Mouse (Mus musculus): Measurements from ENCODE around the gene Mrtfa. TPM values are rescaled to one million over a fixed set of nuclear protein-coding genes. Genes with fewer than 3 reads are reported as not detected.

The Mrtfa gene
- polyA plus RNA-seq, 1 experiment from 2014 or later: 34.0 TPM

- DNase-seq (no peak), ATAC-seq (ENCODE audit: low FRiP score, low TSS enrichment) (no peak)
- Histone ChIP-seq H3K9me3 (ENCODE audit: control insufficient read depth, low read length) (no peaks in the 10 kb centered on the region), H3K27ac (replicated peaks; ENCODE audit: low read depth, low read length) (no peak overlapping the region), H3K4me1 (ENCODE audit: control insufficient read depth, insufficient read depth, low read length) (no peaks in the 10 kb centered on the region), H3K4me2 (ENCODE audit: low read length) (no peak overlapping the region), H3K36me3 (ENCODE audit: control insufficient read depth, insufficient read depth, low read length) (no peaks in the 10 kb centered on the region), H3K9ac (replicated peaks; ENCODE audit: low read length) (no peak overlapping the region), H3K27me3 (ENCODE audit: control insufficient read depth, insufficient read depth, low read length) (no peaks in the 10 kb centered on the region), H3K4me3 (replicated peaks; ENCODE audit: low read depth, low read length) (no peak overlapping the region)
- 92% methylated on average over 5 of the region's 5 CpGs for WGBS
These were observed 59.4 kb downstream of the Mrtfa start for GRCm38 (mm10) chr15:81131152-81131551.

GRCm38 (mm10) chr15:81129970-81130369 is 60.6 kb downstream of the Mrtfa start:
- Histone ChIP-seq H3K4me3 (replicated peaks; ENCODE audit: low read depth, low read length) (no peak overlapping the region), H3K9ac (replicated peaks; ENCODE audit: low read length) (no peak overlapping the region), H3K9me3 (ENCODE audit: control insufficient read depth, low read length) (no peaks in the 10 kb centered on the region), H3K4me1 (ENCODE audit: control insufficient read depth, insufficient read depth, low read length) (no peaks in the 10 kb centered on the region), H3K27me3 (ENCODE audit: control insufficient read depth, insufficient read depth, low read length) (no peaks in the 10 kb centered on the region), H3K4me2 (ENCODE audit: low read length) (no peak overlapping the region), H3K36me3 (ENCODE audit: control insufficient read depth, insufficient read depth, low read length) (no peaks in the 10 kb centered on the region), H3K27ac (replicated peaks; ENCODE audit: low read depth, low read length) (no peak overlapping the region)
- no peak for ATAC-seq (ENCODE audit: low FRiP score, low TSS enrichment)
- 91% methylated on average over 8 of the region's 8 CpGs for WGBS
- no peak for DNase-seq

GRCm38 (mm10) chr15:81128155-81128838 is 62.3 kb downstream of the Mrtfa start:
- Histone ChIP-seq H3K4me1 (ENCODE audit: control insufficient read depth, insufficient read depth, low read length) (no peaks in the 10 kb centered on the region), H3K9ac (replicated peaks; ENCODE audit: low read length) (no peak overlapping the region), H3K4me3 (replicated peaks; ENCODE audit: low read depth, low read length) (no peak overlapping the region), H3K36me3 (ENCODE audit: control insufficient read depth, insufficient read depth, low read length) (no peaks in the 10 kb centered on the region), H3K9me3 (ENCODE audit: control insufficient read depth, low read length) (no peaks in the 10 kb centered on the region), H3K27me3 (ENCODE audit: control insufficient read depth, insufficient read depth, low read length) (no peaks in the 10 kb centered on the region), H3K4me2 (ENCODE audit: low read length) (no peak overlapping the region), H3K27ac (replicated peaks; ENCODE audit: low read depth, low read length) (no peak overlapping the region)
- no peak for DNase-seq
- 80% methylated on average over 5 of the region's 5 CpGs for WGBS
- ATAC-seq (ENCODE audit: low FRiP score, low TSS enrichment): no peak

- ATAC-seq (ENCODE audit: low FRiP score, low TSS enrichment): no peak
- no peak overlapping the region for H3K27ac ChIP-seq (replicated peaks; ENCODE audit: low read depth, low read length)
These were observed 66.3 kb downstream of the Mrtfa start for GRCm38 (mm10) chr15:81124282-81124681.

GRCm38 (mm10) chr15:81123122-81123521 is 67.4 kb downstream of the Mrtfa start:
- ATAC-seq (ENCODE audit: low FRiP score, low TSS enrichment): no peak
- WGBS: 76% methylated on average over 5 of the region's 5 CpGs
- Histone ChIP-seq H3K4me2 (ENCODE audit: low read length) (no peak overlapping the region), H3K27me3 (ENCODE audit: control insufficient read depth, insufficient read depth, low read length) (no peaks in the 10 kb centered on the region), H3K9ac (replicated peaks; ENCODE audit: low read length) (no peak overlapping the region), H3K4me3 (replicated peaks; ENCODE audit: low read depth, low read length) (no peak overlapping the region), H3K4me1 (ENCODE audit: control insufficient read depth, insufficient read depth, low read length) (0 out of 2 replicates have a peak, but pooled peaks cover 2% of the 10 kb centered on the region), H3K36me3 (ENCODE audit: control insufficient read depth, insufficient read depth, low read length) (no peaks in the 10 kb centered on the region), H3K27ac (replicated peaks; ENCODE audit: low read depth, low read length) (no peak overlapping the region), H3K9me3 (ENCODE audit: control insufficient read depth, low read length) (no peaks in the 10 kb centered on the region)
- DNase-seq: no peak

More at GRCm38 (mm10) chr15:81124282-81124681, 66.3 kb downstream of the Mrtfa start:
- no peaks in the 10 kb centered on the region for H3K9me3 ChIP-seq (ENCODE audit: control insufficient read depth, low read length)
- WGBS: 98% methylated on average over 2 of the region's 2 CpGs
- H3K4me3 ChIP-seq (replicated peaks; ENCODE audit: low read depth, low read length): no peak overlapping the region
- no peaks in the 10 kb centered on the region for H3K36me3 ChIP-seq (ENCODE audit: control insufficient read depth, insufficient read depth, low read length)
- DNase-seq: no peak
- 0 out of 2 replicates have a peak, but pooled peaks cover 2% of the 10 kb centered on the region for H3K4me1 ChIP-seq (ENCODE audit: control insufficient read depth, insufficient read depth, low read length)
- no peak overlapping the region for H3K4me2 ChIP-seq (ENCODE audit: low read length)
- no peak overlapping the region for H3K9ac ChIP-seq (replicated peaks; ENCODE audit: low read length)
- H3K27me3 ChIP-seq (ENCODE audit: control insufficient read depth, insufficient read depth, low read length): no peaks in the 10 kb centered on the region

GRCm38 (mm10) chr15:81122535-81122934 is 68.0 kb downstream of the Mrtfa start:
- Histone ChIP-seq H3K27me3 (ENCODE audit: control insufficient read depth, insufficient read depth, low read length) (no peaks in the 10 kb centered on the region), H3K9me3 (ENCODE audit: control insufficient read depth, low read length) (no peaks in the 10 kb centered on the region), H3K4me2 (ENCODE audit: low read length) (no peak overlapping the region), H3K9ac (replicated peaks; ENCODE audit: low read length) (no peak overlapping the region), H3K4me1 (ENCODE audit: control insufficient read depth, insufficient read depth, low read length) (0 out of 2 replicates have a peak, but pooled peaks cover 2% of the 10 kb centered on the region), H3K27ac (replicated peaks; ENCODE audit: low read depth, low read length) (no peak overlapping the region), H3K4me3 (replicated peaks; ENCODE audit: low read depth, low read length) (no peak overlapping the region), H3K36me3 (ENCODE audit: control insufficient read depth, insufficient read depth, low read length) (no peaks in the 10 kb centered on the region)
- WGBS: 33% methylated on average over 4 of the region's 4 CpGs
- ATAC-seq (ENCODE audit: low FRiP score, low TSS enrichment) (no peak), DNase-seq (no peak)

GRCm38 (mm10) chr15:81122078-81122477 is 68.5 kb downstream of the Mrtfa start:
- Histone ChIP-seq H3K27ac (replicated peaks; ENCODE audit: low read depth, low read length) (no peak overlapping the region), H3K9me3 (ENCODE audit: control insufficient read depth, low read length) (no peaks in the 10 kb centered on the region)
- ATAC-seq (ENCODE audit: low FRiP score, low TSS enrichment): no peak

GRCm38 (mm10) chr15:81120946-81121345 is 69.6 kb downstream of the Mrtfa start:
- peaks cover 3% of the 10 kb centered on the region; the same call in 1 of the 2 replicates for H3K36me3 ChIP-seq (ENCODE audit: control insufficient read depth, insufficient read depth, low read length)
- ATAC-seq (ENCODE audit: low FRiP score, low TSS enrichment) (no peak), DNase-seq (no peak)
- H3K4me3 ChIP-seq (replicated peaks; ENCODE audit: low read depth, low read length): no peak overlapping the region
- H3K9me3 ChIP-seq (ENCODE audit: control insufficient read depth, low read length): no peaks in the 10 kb centered on the region
- H3K27me3 ChIP-seq (ENCODE audit: control insufficient read depth, insufficient read depth, low read length): no peaks in the 10 kb centered on the region
- no peak overlapping the region for H3K9ac ChIP-seq (replicated peaks; ENCODE audit: low read length)
- WGBS: 64% methylated on average over 7 of the region's 7 CpGs
- H3K4me1 ChIP-seq (ENCODE audit: control insufficient read depth, insufficient read depth, low read length): 0 out of 2 replicates have a peak, but pooled peaks cover 2% of the 10 kb centered on the region
- no peak overlapping the region for H3K27ac ChIP-seq (replicated peaks; ENCODE audit: low read depth, low read length)
- H3K4me2 ChIP-seq (ENCODE audit: low read length): no peak overlapping the region

More at GRCm38 (mm10) chr15:81122078-81122477, 68.5 kb downstream of the Mrtfa start:
- Histone ChIP-seq H3K36me3 (ENCODE audit: control insufficient read depth, insufficient read depth, low read length) (no peaks in the 10 kb centered on the region), H3K4me3 (replicated peaks; ENCODE audit: low read depth, low read length) (no peak overlapping the region), H3K9ac (replicated peaks; ENCODE audit: low read length) (no peak overlapping the region), H3K4me2 (ENCODE audit: low read length) (no peak overlapping the region), H3K27me3 (ENCODE audit: control insufficient read depth, insufficient read depth, low read length) (no peaks in the 10 kb centered on the region), H3K4me1 (ENCODE audit: control insufficient read depth, insufficient read depth, low read length) (0 out of 2 replicates have a peak, but pooled peaks cover 2% of the 10 kb centered on the region)
- DNase-seq: no peak
- WGBS: 57% methylated on average over 2 of the region's 2 CpGs

- no peak overlapping the region for H3K9ac ChIP-seq (replicated peaks; ENCODE audit: low read length)
- H3K27me3 ChIP-seq (ENCODE audit: control insufficient read depth, insufficient read depth, low read length): no peaks in the 10 kb centered on the region
- H3K9me3 ChIP-seq (ENCODE audit: control insufficient read depth, low read length): no peaks in the 10 kb centered on the region
- no peak overlapping the region for H3K27ac ChIP-seq (replicated peaks; ENCODE audit: low read depth, low read length)
- 0 out of 2 replicates have a peak, but pooled peaks cover 2% of the 10 kb centered on the region for H3K4me1 ChIP-seq (ENCODE audit: control insufficient read depth, insufficient read depth, low read length)
- 77% methylated on average over 6 of the region's 6 CpGs for WGBS
- H3K36me3 ChIP-seq (ENCODE audit: control insufficient read depth, insufficient read depth, low read length): peaks cover 3% of the 10 kb centered on the region; the same call in 1 of the 2 replicates
- no peak for DNase-seq
- no peak for ATAC-seq (ENCODE audit: low FRiP score, low TSS enrichment)
- H3K4me3 ChIP-seq (replicated peaks; ENCODE audit: low read depth, low read length): no peak overlapping the region
- no peak overlapping the region for H3K4me2 ChIP-seq (ENCODE audit: low read length)
These were observed 70.4 kb downstream of the Mrtfa start for GRCm38 (mm10) chr15:81120140-81120539.

All from midbrain, embryonic 14.5 days (tissue).